Mouse (Mus musculus): ENCODE results near the gene Ccdc158.

DNA sequence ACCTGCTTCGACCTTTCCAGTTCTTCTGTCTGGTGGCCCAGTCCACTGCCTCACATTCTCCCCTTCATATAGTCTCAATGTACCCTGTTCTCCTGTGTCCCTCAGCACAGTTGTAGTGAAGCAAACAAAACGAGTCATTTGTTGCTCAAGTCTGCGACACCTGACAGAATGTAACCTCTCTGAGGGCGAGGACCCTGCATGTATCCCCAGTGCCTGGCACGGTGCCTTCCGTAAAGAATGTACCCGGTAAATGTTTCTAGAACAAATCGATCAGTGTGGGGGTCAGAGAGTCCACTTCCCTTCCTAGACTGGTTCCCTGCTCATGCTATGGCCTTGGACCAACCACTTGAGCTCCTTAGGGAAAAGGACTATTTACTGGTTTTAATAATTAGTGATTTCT, 46.5 kb upstream of the Ccdc158 start:
- TF ChIP-seq CTCF (IDR thresholded peaks at IDR 0.05; ENCODE audit: low read depth) (no peak), EP300 (IDR thresholded peaks at IDR 0.05; ENCODE audit: low read depth) (no peak)

All from heart, postnatal 0 days (tissue).